Mouse (Mus musculus): ENCODE measurements around the gene Tprn.
"Not testable (repeated sequence)": the region's sequence is repeated elsewhere in the genome, so short reads cannot be mapped to it uniquely, and the experiment has no call there.

The Tprn gene

DNA sequence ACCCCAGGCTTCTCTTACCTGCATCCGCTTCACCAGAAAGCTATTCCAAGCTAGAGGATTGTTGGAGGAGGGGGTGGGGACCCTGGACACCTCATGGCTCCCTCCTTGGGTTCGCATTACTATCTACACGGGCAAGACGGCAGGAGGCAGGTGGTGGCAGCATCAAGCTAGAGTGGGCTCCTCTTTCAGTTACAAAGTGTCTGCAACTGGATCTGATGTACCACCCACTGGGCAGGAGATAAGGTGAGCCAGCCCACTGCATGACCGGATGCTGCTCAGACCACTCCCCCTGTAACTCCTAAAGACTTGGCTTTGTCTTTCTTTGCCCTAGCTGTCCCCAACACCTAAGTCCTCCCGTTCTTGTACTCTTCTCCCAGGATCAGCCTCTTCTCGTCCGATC is 25.8 kb upstream of the Tprn start, which contains the start of gene Rnf224:
Gene Rnf224 (minus strand): TSS at position 174 of the 400 bp plus-strand sequence.
- no peak for DNase-seq (ENCODE audit: low spot score in 2 of 2)

DNA sequence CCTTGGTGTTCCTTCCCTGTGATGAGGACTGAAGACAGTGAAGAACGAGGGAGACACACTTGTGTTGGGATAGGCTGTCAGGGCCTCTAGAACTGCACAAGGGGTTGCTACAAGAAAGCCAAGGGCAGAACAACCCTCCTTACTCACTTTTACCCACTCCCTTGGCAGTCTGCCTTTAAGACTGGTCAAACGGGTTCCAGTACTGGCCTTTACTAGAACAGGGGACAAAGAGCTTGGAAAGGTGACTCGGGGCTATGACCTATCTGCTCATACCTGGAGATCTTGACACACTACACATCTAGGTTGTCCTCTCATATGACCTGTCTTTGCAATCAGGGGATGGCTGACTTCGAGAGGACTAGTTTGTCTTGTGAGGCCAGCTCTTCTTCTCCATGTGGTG is 24.9 kb upstream of the Tprn start:
- peak; percentile 64 to 75 for DNase-seq (ENCODE audit: low spot score in 2 of 2)

DNA sequence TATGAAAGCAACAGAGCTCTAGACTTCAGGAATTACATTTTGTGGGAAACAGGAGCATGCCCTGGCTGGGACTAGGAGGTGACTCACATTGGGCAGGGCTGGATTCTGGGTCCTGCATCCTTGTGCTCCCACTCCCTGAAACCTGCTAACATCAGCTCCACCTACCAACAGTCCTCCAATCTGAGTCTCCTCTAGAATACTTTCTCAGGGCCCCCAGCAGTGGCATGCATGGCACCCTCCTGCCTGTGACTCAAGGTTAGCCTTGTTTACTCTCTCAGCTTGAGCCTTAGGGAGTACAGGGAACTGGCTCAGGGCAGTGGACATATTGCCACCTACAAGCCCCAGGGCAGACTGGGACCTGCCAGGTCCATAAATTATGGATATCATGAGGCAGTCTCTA is 24.3 kb upstream of the Tprn start:
- DNase-seq (ENCODE audit: low spot score in 2 of 2) = no peak

DNA sequence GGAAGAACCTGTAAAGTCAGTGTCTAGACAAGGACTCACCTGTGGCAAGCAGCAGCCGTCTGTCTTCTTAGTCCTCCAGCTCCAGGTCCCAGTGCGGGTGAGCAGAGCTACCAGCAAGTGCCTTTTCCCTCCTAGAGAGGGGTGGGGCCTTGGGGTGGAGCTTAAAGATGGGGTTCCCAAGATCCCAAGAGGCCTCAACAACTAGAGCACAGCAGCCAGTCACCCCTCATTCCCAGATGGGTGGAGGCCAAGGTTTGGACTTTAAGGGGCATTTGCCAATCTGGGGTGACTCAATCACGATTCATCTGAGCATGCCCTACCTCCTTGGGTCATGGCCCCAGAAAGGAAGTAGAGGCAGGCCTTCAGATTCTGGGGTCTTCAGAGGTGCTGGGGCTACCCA is 22.7 kb upstream of the Tprn start:
- DNase-seq (ENCODE audit: low spot score in 2 of 2) = no peak

- no peak for DNase-seq (ENCODE audit: low spot score in 2 of 2)
Measured at GRCm38 (mm10) chr2:25240310-25240709, 22.1 kb upstream of the Tprn start.

GRCm38 (mm10) chr2:25240723-25241437 is 21.5 kb upstream of the Tprn start:
- DNase-seq (ENCODE audit: low spot score in 2 of 2) = peak in 1 of 2 experiments; percentile 59

GRCm38 (mm10) chr2:25241438-25241775 is 21.0 kb upstream of the Tprn start:
- no peak for DNase-seq (ENCODE audit: low spot score in 2 of 2)

- DNase-seq (ENCODE audit: low spot score in 2 of 2) = no peak
Measured at GRCm38 (mm10) chr2:25242101-25242506, 20.3 kb upstream of the Tprn start, which contains the start of the genes Rnf208 and Cysrt1. TSS of gene Rnf208 (plus strand) at chr2:25242255. TSS of gene Cysrt1 (minus strand) at chr2:25242452.

DNA sequence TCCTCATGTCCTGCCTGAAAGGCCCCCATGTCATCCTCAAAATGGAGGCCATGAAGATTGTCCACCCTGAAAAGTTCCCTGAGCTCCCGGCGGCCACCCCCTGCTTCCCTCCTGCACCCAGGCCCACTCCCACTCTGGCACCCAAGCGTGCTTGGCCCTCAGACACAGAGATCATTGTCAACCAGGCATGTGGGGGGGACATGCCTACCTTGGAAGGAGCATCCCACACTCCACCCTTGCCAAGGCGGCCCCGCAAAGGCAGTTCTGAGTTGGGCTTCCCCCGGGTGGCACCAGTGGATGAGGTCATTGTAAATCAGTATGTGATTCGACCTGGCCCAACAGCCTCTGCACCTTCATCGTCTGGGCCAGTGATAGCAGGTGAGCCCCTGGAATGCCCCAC is 19.1 kb upstream of the Tprn start:
- no peak for DNase-seq (ENCODE audit: low spot score in 2 of 2)

DNA sequence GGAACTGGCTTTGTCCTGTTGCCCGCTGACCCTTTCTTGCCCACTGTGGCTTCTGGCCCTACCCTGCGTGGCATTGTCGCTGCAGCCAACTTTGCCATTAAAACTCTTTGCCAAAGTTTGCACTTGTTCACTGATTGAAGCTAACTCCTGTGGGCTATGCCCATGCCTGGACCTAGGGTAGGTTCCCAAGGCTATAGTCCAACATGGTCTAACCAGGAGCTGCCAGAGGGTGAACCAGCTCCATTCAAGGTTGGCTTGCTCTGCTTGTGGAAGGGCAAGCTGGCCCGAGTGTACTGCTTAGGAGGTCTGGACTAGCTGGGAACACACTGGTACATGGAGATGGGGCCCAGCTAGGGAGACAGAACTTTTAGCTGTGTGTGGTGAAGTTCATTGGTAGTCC is 18.3 kb upstream of the Tprn start:
- DNase-seq (ENCODE audit: low spot score in 2 of 2) = no peak

- peak in 1 of 2 experiments; percentile 52 for DNase-seq (ENCODE audit: low spot score in 2 of 2)
Measured at GRCm38 (mm10) chr2:25246183-25247072, 16.0 kb upstream of the Tprn start, which contains the start of gene AL732309.1. TSS of gene AL732309.1 (minus strand) at chr2:25246863.

- no peak for DNase-seq (ENCODE audit: low spot score in 2 of 2)
Measured at GRCm38 (mm10) chr2:25252331-25252730, 10.1 kb upstream of the Tprn start.

- DNase-seq (ENCODE audit: low spot score in 2 of 2) = peak; percentile 77 to 86
Measured at GRCm38 (mm10) chr2:25255284-25255779, 7.1 kb upstream of the Tprn start, which contains the start of gene Tmem203. TSS of gene Tmem203 (plus strand) at chr2:25255439.

DNA sequence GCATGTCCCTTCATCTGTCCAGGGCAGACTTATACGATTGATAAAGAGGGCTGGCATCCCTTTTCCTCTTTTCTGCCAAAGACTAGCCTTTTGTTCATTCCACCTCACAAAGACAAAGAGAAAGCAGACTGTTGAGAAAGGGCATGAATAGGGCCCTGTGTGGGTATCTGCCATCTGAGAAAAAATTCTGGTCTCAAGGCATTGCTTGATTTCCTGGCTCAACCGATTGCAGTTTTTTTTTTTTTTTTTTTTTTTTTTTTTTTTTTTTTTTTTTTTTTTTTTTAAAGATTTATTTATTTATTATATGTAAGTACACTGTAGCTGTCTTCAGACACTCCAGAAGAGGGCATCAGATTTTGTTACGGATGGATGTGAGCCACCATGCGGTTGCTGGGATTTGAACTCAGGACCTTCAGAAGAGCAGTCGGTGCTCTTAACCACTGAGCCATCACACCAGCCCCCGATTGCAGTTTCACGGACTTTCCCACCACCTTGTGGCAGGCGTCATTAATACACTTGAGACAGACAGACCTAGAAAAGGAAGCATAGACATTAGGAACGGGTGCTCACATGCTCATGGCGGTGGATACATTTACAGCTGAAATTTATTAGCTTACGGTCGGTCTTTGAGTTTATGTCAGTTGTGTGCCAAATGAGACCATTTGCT is 5.8 kb upstream of the Tprn start:
- not testable (repeated sequence) for DNase-seq (ENCODE audit: low spot score in 2 of 2)

GRCm38 (mm10) chr2:25257250-25257649 is 5.2 kb upstream of the Tprn start:
- not testable (repeated sequence) for DNase-seq (ENCODE audit: low spot score in 2 of 2)

DNA sequence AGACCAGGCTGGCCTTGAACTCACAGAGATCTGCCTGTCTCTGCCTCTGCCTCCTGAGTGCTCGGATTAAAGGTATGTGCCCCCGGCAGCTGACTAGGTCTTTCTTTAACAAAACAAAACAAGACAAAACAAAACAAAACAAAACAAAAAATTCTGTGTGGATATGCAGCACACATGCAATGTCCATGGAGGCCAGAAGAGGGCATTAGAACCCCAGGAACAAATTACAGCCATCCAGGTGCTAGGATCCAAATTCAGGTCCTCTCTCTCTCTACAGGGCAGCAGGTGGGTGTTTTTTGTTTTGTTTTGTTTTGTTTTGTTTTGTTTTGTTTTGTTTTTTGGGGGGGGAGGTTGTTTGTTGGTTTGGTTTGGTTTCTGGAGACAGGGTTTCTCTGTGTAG is 3.5 kb upstream of the Tprn start:
- DNase-seq (ENCODE audit: low spot score in 2 of 2) = no peak

DNA sequence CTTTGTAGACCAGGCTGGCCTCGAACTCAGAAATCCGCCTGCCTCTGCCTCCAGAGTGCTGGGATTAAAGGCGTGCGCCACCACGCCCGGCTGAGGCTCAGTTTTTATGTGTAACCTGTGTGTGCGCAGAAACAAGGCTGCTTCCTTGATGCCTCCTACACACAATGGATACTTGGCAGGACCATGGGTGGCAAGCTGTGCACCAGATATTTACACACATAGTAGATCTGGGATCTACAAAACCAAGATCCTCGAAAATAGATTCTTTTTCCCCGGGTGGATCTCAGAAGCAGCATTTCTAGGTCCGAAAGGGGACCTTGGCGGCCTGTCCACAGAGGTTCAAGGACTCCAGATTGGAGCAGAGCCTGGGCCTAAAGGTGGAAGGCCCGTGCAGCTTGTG is 548 bp upstream of the Tprn start:
- no peak for DNase-seq (ENCODE audit: low spot score in 2 of 2)

DNA sequence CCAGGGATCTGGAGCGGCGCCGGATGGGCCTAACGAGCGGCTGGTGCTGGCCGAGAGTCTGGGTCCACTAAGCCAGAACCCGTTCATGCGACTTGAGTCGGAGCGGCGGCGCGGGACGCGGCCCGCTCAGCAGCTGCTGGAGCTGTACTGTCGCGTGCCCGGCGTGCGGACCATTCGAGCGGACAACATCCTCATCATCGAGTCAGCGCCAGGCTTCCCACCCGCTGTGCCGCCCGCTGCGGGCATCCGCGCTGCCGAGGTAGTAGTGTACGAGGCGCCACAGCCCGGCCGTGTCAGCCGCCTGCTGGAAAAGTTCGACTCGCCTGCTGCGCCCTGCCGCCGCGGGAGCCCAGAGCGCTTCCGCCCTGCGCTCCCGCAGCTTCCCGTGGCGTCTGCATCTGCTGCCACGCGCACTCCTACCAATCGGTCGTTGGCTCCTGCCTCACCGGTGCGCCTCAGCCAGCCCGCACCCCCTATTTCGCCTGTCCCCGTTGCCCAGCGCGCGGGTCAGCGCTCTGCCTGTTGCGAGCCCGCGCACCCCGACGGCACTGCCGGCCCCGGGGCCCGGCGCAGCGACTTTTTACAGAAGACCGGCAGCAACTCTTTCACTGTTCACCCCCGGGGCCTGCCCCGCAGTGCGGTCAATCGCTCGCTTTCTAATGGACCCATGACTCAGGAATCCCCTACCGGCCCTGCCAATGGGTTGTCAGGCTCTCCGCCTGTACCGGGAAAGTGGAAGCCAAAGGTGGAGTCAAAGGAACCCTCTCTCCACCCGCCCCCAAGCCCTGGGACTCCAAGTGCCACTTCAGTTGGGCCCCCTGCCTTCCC is 591 bp downstream of the Tprn start:
- no peak for DNase-seq (ENCODE audit: low spot score in 2 of 2)

DNA sequence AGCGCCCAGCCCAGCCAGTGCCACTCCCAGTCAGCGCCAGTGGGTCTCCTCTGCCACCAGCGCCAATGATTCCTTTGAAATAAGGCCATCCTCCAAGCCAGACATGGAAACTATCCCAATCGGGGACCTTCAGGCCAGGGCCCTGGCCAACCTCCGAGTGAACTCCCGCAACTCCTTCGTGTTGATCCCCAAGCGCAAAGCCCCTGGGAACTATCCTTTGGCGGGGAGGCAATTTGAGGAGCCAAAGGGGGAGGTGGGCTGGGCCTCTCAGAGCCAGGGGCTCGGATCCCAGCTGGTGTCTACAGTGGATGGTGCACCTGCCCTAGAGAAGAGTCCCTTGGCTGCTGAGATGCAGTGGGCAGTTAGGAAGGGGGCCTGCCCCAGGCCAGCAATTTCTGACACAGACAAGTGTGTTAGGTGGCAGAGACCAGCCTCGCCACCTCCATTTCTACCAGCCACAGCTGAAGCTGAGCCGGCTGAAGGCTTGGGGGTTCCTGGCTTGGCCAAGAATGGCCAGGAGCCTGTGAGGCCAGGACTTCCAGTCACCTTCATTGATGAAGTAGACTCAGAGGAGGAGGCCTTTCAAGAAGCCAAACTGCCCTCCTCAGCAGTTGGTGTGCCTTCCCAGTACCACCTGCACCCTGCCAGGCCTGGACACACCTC is 1.3 kb downstream of the Tprn start:
- DNase-seq (ENCODE audit: low spot score in 2 of 2) = no peak

DNA sequence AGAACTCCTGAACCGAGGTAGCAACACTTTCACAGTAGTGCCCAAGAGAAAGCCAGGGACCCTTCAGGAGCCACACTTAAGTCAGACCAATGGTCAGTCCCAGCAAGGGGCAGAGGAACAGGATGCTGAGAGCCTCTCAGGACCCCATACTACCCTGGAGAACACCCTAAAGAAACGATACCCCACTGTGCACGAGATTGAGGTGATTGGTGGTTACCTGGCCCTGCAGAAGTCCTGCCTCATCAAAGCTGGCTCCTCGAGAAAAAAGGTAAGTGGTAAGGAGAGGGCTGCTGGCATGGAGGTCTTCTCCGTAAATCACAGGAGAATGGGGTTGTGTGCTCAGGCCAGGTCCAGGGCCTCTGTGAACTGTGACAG is 1.9 kb downstream of the Tprn start:
- DNase-seq (ENCODE audit: low spot score in 2 of 2) = no peak

DNA sequence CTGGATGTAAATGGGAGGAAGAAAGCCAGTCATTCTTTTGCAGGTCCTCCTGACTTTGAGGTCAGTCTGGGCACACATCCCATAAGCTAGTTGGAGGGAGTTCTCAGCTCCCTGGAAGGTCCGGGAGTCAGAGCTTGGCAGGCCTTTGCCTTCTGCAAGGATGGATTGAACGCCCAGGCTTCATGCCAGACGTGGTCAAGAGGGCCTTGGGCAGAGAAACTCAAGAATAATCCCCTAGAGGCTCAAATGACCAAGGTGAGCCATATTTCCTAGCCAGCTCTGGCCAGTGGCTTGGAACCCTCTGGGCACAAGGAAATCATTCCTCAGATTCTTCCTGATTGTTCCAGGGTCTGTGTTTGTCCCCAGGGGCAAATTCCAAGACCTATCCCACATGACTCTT is 2.4 kb downstream of the Tprn start:
- no peak for DNase-seq (ENCODE audit: low spot score in 2 of 2)

Measured in urinary bladder, adult 18-20 months (tissue).